Mouse (Mus musculus): ENCODE results near the gene Nlrp6.
"Not testable (repeated sequence)": the region's sequence is repeated elsewhere in the genome, so short reads cannot be mapped to it uniquely, and the experiment has no call there.

Nlrp6 gene

DNA sequence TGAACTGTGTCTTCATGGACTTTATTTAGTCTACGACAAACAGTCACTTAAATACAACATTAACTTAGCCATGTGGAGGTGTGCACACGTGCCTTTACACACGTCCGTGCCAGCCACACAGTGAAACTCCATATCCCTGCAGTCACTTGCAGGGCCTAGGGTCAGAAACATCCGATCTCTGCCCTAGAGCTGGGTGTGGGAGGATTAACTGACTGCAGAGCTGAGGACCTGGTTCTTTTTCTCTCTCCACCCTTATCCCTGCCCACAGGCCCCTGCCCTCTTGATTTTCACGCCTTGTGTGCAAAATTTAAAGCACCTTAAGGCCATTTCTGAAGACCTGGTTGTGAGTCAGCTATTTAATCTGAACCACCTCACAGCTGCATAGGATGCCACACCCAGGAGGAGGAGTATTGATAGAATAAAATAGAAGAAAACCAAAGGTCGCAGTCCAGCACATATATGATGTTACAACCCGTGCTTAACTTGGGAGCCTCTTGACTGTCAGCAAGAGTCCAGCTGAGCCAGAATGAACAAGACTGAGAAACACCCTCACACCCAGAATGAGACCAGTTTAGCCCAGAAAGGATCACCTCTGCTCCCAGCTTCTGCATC is at the start of gene Nlrp6:
Nlrp6 (plus strand) TSS at position 485 of the 612 bp plus-strand sequence.
- no peak for DNase-seq (ENCODE audit: inconsistent ontology term)

DNA sequence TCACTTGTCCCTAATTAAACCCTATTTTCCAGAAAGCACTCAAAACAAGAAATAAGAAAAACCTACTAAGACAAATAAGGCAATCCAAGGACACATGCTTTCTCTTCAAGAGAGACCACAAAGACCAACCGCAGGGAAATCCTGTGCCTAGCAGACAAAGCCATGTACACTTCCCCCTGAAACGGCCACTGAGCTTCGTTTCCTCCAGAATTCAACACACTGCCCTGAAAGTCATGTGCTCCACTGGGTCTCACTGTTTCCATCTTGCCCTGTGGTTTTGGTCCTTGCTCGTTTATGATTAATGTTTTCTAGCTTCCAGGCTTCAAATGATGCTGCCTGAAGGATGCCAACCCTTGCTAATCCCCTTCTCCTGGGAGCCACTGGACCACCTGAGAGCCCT is 46.5 kb upstream of the Nlrp6 start:
- no peak for DNase-seq (ENCODE audit: inconsistent ontology term)

DNA sequence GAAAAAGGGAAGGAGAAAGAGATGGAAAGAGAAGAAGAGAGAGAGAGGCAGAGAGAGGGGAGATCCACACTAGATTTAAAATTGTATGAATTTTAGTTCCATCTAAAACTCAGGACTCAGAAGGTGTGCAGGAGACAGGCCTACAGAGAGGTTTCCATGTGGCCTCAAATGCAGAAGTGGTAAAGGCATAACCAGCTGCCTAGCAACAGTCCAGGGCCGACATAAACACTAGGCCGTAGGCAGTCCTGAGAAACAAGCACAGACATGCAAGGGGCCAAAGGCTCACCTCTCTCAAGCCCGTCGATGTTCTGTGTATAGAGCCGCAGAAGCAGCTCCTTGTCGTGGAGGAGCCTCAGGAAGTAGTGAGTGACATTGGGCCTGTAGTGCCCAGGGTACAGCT is 43.3 kb upstream of the Nlrp6 start:
- DNase-seq (ENCODE audit: inconsistent ontology term), result no peak

DNA sequence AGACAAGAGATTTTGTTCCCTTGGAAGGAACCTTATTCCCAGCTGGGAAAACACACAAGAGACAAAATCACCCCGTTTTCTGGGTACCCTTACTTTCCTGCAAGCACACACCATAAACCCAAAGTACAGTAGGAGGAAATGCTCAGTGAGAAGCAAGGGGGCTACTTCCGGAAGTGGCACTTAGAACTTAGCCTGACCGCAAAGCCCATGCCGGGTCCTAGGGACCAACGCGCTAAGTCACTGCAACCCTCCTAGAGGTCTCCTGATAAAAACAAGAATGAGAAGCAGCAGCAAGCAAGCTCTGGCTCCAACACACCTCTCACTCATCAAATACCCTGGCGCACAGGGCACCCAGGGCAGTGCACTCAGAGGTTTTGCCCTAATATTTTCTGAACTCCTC is 41.3 kb upstream of the Nlrp6 start:
- no peak for DNase-seq (ENCODE audit: inconsistent ontology term)

DNA sequence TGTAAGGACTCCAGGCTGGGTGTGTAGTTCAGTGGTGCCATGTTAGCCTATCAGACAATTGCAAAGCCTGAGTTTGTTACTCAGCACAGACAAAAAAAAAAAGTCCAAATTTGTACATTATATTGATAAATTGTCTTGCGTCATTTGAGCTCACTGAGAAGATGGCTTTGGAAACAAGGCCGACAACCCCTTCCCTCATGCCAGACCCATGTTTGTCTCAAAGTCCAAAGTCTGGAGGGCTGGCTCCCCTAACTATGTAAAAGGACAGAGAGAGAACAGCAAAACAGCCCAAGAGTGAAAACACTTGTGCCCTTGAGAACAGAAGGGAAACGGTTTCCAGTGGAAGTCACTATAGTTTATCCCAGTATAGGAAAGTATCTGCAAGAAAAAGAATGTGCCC is 40.3 kb upstream of the Nlrp6 start:
- DNase-seq (ENCODE audit: inconsistent ontology term), result no peak

DNA sequence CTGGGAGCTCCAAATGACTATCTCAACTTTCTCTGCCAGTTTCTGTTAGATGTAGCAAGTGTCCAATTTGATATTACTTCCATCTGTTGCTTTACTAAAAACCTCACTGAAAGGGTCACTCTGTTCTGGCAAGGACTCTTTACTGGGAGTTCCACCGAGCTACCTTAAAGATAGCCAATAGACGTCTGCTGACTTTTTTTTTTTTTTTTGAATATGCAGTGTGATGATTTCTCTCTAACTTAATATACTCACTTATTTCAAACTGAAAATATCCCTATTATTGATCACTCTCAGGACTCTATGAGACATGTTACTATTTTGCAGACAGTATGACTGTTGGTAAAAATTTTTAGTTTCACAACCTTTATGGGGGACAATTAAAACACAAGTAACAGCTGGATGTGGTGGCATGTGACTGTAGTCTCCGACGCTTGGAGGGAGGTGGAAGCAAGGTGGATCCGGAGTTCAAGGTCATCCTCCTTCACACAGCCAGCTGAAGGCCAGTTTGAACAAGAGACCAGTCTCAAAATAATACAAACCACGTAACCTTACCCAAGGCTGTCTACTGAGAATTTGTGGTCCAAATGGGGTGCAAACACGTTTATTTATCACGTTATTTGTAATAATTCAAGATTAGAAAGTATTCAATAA is 39.7 kb upstream of the Nlrp6 start:
- no peak for DNase-seq (ENCODE audit: inconsistent ontology term)

DNA sequence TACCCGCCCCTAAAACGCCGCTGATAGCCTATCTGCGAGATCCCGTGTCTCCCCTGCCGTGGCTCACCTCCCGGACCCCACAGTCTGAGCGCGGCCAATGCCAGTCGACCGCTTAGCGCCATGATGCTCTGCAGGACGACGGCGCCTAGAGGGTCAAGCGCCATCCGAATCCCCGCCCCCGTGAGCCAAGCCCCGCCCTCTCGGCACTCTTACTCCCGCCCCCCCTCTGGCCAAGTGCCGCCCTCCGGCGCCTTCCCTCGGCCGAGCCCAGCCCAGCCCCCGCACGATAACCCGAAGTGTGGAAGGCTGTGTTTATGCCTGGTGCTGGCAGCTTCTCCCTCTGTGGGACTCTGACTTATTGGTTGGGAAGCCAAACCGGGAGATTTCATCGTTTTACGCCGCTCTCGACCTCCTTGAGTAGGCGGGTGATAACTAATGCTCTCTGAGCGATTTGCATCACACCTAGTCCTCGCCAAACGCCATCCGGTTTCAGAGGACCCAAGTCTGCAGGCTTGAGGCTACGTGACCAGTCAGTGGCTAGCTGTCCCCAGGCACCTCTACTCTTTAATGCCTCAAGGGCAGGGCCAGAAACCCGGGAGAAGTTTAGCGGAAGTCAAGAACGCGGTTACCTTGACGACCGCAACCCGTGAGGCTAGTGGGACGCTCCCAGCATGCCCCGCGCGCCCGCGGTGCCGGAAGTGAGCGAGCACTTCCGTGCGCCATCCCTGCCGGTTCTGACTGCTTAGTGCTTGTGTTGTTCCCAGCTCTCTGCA is 38.8 kb upstream of the Nlrp6 start, which contains the start of the genes Psmd13 and Sirt3:
Psmd13 (plus strand) TSS at position 273 of the 773 bp plus-strand sequence.
Sirt3 (minus strand) TSS at position 614 of the 773 bp plus-strand sequence.
- DNase-seq (ENCODE audit: inconsistent ontology term), result peak; percentile 96

DNA sequence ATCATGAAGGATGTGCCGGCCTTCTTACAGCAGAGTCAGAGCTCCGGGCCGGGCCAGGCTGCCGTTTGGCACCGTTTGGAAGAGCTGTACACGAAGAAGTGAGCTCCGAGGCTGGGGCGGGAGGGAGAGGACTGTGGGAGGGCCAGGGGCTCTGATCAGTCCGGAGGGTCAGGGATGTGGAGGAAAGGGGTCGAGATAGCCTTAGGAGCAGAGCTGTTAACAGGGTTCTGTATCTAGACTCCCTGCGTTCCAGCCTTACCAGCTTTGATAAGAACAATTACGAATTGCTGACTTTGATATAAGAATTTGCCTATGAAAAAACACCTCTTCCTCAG is 38.3 kb upstream of the Nlrp6 start:
- DNase-seq (ENCODE audit: inconsistent ontology term), result no peak

DNA sequence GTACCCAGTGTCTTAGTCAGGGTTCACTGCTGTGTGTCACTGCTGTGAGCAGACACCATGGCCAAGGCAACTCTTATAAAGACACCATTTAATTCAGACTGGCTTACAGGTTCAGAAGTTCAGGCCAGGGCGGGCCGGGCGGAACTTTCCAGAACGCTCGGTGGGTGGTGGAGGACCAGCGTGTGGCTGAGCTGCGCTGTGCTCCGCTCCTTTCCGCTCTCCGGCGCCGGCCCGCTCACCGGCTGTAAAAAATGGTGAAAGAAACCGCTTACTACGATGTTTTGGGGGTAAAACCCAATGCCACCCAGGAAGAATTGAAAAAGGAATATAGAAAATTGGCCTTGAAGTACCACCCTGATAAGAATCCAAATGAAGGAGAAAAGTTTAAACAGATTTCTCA is 30.1 kb upstream of the Nlrp6 start:
- not testable (repeated sequence) for DNase-seq (ENCODE audit: inconsistent ontology term)

DNA sequence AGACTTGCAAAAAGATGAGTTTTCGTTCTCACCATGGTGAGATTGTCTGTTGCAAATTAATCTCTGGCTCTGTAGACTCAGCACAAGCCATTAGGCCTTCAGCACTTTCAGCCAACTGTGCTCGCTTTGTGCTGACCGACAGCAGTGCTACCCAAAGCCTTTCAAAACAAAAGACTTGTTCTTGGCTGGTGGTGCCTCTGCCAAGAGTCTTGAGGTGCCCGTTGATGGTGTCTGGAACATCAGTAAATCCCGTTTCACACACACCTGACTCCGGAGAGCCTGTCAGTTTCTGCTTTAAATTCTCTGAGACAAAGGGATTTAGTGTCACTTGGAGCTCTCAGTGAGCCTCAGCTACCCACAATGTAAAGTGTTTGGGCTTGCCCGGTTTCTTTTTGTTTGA is 26.7 kb upstream of the Nlrp6 start:
- no peak for DNase-seq (ENCODE audit: inconsistent ontology term)

DNA sequence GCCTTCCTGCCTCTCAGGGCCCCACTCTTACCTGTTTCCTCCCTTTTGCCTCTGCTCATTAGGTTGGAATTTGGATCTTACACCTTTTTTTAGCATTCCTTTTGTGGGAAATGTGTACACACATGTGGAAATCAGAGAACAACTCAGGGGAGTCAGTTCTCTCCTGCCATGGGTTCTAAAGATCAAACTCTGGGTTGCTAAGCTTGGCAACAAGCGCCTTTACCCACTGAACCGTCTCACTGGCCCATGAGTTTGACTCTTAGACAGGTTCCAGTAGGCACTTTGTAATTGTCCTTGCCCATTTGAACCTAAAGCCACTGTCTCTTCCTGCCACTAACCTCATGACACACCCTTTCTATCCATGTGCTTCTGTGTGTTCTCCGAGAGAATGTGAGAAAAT is 26.1 kb upstream of the Nlrp6 start:
- no peak for DNase-seq (ENCODE audit: inconsistent ontology term)

DNA sequence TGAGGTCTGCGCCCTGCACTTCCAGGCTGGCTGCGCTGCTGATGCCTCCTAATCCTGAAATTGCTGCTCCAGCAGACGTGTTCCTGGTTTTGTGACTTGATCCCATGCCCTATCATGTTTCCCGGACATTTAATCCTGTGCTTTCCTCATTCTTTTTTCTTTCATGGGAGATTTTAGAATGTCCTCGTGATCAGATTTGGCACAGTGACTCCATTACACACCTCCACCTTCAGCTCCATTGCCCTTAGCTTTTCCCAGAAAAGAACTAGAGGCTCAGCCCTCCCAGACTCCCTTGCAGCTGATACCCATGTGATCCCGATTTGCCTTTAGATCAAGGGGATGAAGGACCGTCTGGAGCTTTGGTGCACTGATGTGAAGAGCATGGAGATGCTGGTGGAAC is 22.8 kb upstream of the Nlrp6 start:
- no peak for DNase-seq (ENCODE audit: inconsistent ontology term)

DNA sequence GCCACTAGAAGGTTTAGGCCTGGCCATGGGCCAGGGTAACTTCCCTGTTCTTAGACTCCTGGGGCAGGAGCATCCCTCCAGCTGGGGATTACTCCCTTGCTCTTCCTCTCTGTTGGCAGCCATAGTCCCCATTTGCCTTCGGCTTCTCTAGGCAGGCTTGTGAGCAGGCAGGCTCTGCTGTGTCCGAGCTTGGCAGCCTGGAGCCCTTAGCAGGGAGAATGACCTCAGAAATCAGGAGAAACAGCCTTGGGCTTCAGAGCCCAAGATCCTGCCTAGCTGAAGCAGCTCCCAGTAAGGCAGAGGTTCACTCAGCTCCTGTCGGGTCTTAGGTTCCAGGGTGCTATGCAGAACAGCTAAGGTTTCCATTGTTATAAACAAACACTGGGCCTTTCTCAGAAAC is 21.6 kb upstream of the Nlrp6 start:
- DNase-seq (ENCODE audit: inconsistent ontology term), result no peak

DNA sequence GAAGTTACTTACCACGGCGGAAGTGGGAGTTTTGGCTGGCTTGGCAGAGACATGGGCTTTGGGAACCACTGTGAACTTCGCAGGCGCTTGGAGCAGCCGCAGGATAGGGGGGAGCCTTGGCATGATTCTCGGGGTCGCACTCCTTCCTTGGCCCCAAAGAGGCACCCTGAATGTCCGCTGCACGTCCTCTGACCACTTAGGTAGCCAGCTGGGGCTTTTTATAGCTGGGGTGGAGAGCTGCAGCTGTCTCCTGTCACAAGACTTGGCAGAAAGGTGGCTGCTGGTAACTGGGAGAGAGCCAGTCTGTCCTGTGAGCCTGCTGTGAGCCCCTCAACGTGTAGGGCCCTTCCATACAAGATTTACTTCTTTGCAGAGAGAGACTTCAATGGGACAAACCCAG is 20.5 kb upstream of the Nlrp6 start, which contains the start of gene Cox8b:
Cox8b (minus strand) TSS at position 227 of the 400 bp plus-strand sequence.
- no peak for DNase-seq (ENCODE audit: inconsistent ontology term)

DNA sequence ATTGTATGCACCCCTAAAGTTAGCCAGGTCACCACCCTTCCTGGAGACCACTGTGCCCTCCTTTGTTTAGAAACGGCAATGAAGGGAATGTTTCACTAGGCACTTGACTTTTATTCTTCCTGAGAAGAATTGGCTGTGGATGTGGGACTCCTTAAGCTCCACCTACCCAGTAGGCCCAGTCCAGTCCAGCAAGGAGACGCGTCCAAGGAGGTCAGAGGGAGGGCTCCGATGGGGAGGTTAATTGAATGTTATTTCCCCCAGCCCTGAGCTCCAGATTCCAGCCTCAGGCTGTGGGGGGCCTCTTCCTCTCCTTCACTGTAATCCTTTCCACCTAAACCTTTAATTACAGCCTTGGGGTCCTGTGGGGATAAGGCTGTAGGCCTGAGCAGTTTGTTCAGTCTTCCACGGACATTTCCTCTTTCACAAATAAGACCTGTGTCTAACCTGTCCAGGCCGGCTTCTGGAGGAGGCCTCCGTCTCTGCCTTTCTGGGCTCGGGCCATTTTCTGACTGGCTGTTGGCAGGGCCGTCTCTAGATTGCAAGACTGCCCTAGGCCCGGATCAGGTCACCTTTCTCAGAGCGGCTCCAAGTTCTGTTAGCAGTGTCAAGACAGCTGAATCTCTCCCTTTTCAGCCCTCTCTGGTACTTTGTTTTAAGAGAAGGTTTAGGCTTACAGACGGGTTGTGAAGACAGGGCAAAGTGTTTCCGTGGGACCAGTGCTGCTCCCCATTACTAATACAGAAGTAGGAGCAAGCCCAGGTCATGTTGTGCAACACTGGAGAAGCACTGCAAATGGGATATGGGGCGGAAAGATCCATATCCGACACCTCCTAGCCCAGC is 18.4 kb upstream of the Nlrp6 start:
- no peak for DNase-seq (ENCODE audit: inconsistent ontology term)

DNA sequence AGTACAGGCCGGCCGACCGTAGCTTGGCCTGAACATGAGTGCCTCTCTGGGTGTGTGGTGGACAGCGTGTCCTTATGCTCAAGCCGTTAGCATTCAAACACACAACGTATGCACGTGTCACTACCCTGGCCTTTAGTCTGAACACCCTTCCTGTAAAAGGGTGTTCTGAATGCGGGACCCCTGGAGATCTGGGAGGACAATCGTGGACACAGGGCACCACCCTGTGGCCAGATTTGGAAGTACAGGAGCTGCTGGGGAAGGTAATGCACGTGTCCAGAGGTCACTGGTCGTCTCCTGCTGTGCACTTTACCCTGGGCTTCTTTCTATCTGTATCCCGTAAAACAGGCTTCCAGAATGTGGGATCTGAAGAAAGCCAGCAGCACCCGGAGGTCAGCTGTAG is 17.5 kb upstream of the Nlrp6 start:
- DNase-seq (ENCODE audit: inconsistent ontology term), result peak; percentile 52

DNA sequence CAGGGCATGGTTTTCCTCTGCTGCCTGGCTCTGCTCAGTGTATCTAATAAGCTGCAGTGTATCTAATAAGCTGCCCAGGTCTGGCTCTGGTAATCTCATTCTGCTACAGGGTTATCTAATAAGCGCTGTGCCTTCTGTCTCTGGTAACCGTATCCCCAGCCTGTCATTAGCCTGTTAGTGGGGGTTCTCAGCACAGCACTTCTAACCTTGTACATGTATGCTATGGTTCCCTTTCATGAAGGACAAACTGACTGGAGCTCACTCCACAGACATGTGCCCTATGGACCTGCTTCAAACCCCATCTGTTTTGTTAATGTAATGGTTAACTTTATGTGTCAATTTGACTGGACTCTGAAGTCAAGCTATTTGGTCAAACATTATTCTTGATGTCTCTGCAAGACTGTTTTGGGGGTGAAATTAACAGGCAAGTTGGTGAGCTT is 15.0 kb upstream of the Nlrp6 start:
- DNase-seq (ENCODE audit: inconsistent ontology term), result no peak

DNA sequence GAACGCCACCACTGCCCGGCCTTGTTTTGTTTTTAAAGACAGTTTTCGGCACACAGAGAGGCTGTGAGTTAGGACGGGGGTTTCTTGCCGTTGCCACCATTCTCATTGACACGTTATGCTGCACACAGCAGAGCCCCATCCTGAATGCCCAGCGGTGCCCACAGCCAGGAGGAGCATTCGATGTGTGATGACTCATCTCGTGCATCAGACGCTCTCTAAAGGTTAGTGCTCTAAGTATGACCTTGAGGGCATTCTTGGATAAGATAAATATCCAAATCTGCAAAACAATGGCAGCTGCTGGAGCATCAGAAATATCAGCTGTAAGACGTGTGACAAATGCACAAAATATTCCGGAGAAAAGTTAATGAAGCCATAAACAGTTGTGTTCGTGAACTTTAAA is 13.6 kb upstream of the Nlrp6 start:
- DNase-seq (ENCODE audit: inconsistent ontology term), result no peak

DNA sequence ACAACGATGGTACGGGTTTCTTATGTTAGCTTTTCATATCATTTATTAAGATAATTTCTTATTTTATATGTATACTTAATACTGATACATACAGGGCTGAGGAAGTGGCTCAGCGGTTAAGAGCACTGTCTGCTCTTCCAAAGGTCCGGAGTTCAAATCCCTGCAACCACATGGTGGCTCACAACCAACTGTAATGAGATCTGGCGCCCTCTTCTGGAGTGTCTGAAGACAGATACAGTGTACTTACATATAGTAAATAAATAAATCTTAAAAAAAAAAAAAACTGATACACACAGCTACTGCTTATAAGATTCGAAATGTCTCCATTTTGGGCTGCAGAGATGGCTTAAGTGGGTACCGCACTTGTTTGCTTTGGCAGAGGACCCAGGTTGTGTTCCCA is 13.0 kb upstream of the Nlrp6 start:
- no peak for DNase-seq (ENCODE audit: inconsistent ontology term)

DNA sequence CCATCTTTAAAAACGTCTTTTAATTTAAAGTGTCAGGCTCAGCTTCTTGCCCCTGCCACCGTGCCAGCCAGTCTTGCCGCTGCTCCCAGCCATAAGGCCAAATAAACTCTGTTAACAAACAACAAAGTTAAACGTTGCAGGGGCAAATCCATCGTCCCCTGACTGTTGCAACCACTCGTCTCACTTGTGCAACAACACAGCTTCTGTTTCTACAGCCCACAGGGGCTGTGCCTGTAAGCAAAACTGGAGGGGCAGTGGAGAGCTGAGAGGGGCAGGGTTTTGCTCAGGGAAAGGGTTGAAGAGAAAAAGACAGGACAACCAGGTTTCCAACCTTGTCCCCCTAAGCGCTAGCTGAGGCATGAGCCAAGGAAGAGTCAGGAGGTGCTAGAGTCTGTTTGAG is 12.5 kb upstream of the Nlrp6 start:
- no peak for DNase-seq (ENCODE audit: inconsistent ontology term)

DNA sequence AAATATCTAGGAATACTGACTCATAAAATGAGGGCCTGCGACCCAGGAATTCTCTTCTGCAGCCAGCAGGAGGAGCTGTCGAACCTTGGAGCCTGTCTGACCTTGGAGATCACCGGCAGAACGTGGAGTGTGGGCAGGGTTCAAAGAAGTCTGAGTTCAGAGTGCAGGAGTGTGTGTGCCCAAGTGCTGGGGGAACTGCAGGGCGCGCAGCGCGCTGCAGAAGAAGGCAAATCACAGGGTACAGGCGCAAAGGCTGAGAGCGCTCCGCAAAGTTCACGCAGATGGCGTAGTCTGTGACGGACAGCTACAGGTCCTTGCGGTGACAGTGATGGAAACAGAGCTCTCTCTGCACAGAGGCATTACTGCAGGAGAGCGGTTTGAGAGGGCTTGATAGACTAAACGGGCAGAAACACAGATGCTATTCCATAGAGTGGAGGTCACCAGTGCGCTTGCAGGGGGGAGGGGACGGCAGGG is 12.0 kb upstream of the Nlrp6 start:
- DNase-seq (ENCODE audit: inconsistent ontology term), result peak; percentile 64

DNA sequence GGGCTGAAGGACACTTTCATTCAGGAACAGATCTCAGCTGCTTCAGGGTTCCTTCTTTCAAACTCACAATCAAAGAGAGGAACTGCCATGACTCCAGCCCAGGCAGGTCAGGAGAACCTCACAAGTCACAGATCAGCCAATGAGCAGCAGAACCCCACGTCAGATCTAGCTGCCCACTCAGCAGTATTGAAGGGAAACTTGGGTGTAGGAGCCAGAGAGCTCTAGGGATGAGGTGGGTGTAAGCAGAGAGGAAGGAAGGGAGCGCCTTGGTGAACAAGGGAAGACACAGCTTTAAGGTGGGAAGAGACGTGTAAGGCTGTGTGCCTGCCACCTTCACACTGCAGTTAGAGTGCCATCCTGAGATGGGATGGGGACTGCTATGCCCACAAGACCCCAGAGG is 8.4 kb upstream of the Nlrp6 start:
- no peak for DNase-seq (ENCODE audit: inconsistent ontology term)

All from Muller cell, postnatal 12 days (primary cell).